Mouse (Mus musculus) heart, postnatal 4 days (tissue): ENCODE measurements around the gene Islr. TPM values are rescaled to one million over a fixed set of nuclear protein-coding genes. Genes with fewer than 3 reads are reported as not detected.

Experiments
- DNase-seq: peaks from one replicate; pipeline ENCODE4 v3.0.0; 2021
- microRNA-seq, 2 experiments: library from miRNA; unstranded; fragments of <30 nt; microRNA quantifications; one replicate each; pipeline ENCODE4 v1.2.0; 2021 to 2022
- total RNA-seq, 2 experiments: library from RNA; stranded (reverse); gene quantifications; 2 replicates each; pipeline ENCODE4 v1.2.3; 2021

The Islr gene
- total RNA-seq, 2 experiments from 2014 or later = 25.4 to 31.0 TPM

DNA sequence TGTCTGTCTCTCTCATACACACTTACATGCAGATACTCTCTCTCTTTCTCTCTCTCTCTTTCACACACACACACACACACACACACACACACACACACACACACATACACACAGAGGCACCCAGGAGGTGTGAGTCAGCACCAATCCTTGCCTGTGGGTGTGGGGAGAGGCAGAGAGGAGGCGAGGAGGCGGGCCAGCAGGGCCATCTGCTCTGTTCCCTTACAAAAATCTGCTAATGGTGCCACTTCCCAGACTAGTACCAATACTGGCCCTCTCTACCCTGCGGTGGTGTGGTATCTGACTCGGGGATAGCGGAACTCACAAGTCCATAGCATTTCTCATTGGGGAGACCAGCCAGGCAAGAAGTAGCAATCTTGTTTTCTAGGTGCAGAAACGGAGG lies 92.7 kb downstream of the Islr start:
- no peak for DNase-seq

DNA sequence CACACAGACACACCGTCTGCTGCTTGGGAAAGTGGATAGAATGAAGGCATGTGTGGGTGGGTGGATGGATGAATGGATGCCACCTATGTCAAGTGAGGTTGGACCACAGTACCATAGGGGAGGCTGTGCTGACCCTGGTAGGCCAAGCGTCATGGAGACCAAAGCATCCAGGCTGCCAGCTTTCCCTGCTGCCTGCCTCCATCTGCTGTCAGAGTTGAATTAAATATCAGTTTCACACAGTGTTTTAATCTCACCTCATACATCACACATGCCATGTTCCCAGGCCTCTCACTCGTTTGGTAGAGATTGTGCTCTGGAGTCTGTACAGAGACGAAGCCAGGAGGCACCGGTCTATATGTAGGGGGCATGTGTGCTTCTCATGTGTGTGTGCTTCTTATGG lies 93.3 kb downstream of the Islr start:
- DNase-seq = no peak

GRCm38 (mm10) chr9:58107494-58107893 lies 96.6 kb downstream of the Islr start:
- no peak for DNase-seq

Small RNAs within 50 kb of the gene (microRNA-seq; reads per million reads assigned to microRNA genes)
- 0 reads per million in 2 experiments for gene Mir6385

Other genes starting within 250 kb of the Islr start
- under 1 TPM; 0.45 to 0.69 TPM for gene Cyp11a1, start 197.9 kb downstream of the Islr start, total RNA-seq
- gene Stra6, start 140.5 kb downstream of the Islr start, total RNA-seq = under 1 TPM; 0.11 to 0.26 TPM
- not detected for gene Ccdc33, start 85.5 kb downstream of the Islr start, total RNA-seq
- under 1 TPM; 0.83 to 0.86 TPM for gene Islr2, start within 50 bp of the Islr start, total RNA-seq
- 10 to 100 TPM; 15.3 to 17.6 TPM for gene Pml, start 45.5 kb upstream of the Islr start, total RNA-seq
- gene Stoml1, start 48.9 kb upstream of the Islr start, total RNA-seq = 10 to 100 TPM; 14.2 to 17.1 TPM
- gene Loxl1, start 108.9 kb upstream of the Islr start, total RNA-seq = 10 to 100 TPM; 77.2 to 87.1 TPM
- not detected for gene Tbc1d21, start 166.1 kb upstream of the Islr start, total RNA-seq